Comparison of ENCODE assay signal across 9 mouse cellular contexts in the genomic region with DNA sequence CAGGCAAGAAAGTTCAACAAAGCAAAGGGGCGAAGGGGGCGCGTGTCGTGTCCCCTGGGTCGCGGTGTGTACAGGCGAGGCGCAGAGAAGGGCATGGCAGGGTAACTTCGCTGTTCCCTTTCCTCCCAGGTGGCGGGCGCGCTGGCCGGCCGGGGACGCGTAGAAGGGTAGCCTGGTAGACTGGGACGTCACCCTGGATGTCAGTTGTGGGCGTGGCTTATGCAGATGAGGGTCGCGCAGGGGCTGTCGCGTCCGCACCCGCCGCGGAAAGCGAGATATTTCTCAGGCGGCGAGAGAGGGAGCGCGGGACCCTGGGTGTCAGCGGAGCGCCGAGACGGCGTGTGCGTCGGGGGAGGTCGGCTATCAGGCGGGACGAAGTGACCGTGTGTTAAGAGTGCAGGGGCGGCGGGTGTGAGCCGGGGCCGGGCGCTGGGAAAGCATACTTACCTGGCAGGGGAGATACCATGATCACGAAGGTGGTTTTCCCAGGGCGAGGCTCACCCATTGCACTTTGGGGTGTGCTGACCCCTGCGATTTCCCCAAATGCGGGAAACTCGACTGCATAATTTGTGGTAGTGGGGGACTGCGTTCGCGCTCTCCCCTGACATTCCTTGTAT. TPM values are rescaled to one million over a fixed set of nuclear protein-coding genes. Genes with fewer than 3 reads are reported as not detected.
DNase-seq lines count a peak whose midpoint lies in the region; ATAC-seq and TF ChIP-seq lines count a peak whose summit lies in the region.
"Not testable (repeated sequence)": the region's sequence is repeated elsewhere in the genome, so short reads cannot be mapped to it uniquely, and the experiment has no call there.
"Had no signal": no experiment of that assay in that cellular context is flagged by ENCODE, and none has a peak within 500 bp of the region (broad histone marks: within the 10 kb centered on the region; RNA-seq: fewer than 3 reads in every experiment).

No protein-coding gene starts in this region.

- DNase-seq in kidney, postnatal 0 days (ENCODE audit: low spot score); spleen, adult 2 months (ENCODE audit: low read depth in 1 of 2, low spot score in 2 of 2): not testable (repeated sequence)

- not testable (repeated sequence) for TF ChIP-seq CTCF in E14TG2a.4 (conservative IDR thresholded peaks at IDR 0.05; ENCODE audit: low read length); kidney, postnatal 0 days (IDR thresholded peaks at IDR 0.05; ENCODE audit: low read depth); spleen, adult 2 months (IDR thresholded peaks at IDR 0.05; ENCODE audit: extremely low read depth, insufficient read depth, insufficient read length, insufficient replicate concordance)

- H3K4me3 ChIP-seq in E14TG2a.4 (replicated peaks; ENCODE audit: low read length): peak overlapping the region; percentile 51
- peak overlapping the region; percentile 42 for H3K4me3 ChIP-seq in embryonic facial prominence, embryonic 13.5 days
- peak overlapping the region; percentile 26 for H3K4me3 ChIP-seq in hindbrain, embryonic 12.5 days
- H3K4me3 ChIP-seq in kidney, postnatal 0 days (replicated peaks; ENCODE audit: low read depth, low read length): peak overlapping the region; percentile 11
- peak overlapping the region; percentile 68 for H3K4me3 ChIP-seq in liver, embryonic 16.5 days (ENCODE audit: low read depth, low read length)
- H3K4me3 ChIP-seq in midbrain, embryonic 13.5 days (replicated peaks): peak overlapping the region; percentile 40
- peak overlapping the region; percentile 52 for H3K4me3 ChIP-seq in spleen, adult 2 months (ENCODE audit: extremely low read depth, insufficient read depth, insufficient read length)

- H3K4me2 ChIP-seq in embryonic facial prominence, embryonic 13.5 days: peak overlapping the region; percentile 62
- peak overlapping the region; percentile 56 for H3K4me2 ChIP-seq in hindbrain, embryonic 12.5 days (replicated peaks)
- peak overlapping the region; percentile 53 for H3K4me2 ChIP-seq in kidney, postnatal 0 days (ENCODE audit: low read length)
- H3K4me2 ChIP-seq in liver, embryonic 16.5 days (ENCODE audit: low read depth, low read length): peak overlapping the region; percentile 92
- peak overlapping the region; percentile 57 for H3K4me2 ChIP-seq in midbrain, embryonic 13.5 days (replicated peaks)

- 0% methylated on average over 4 of the region's 55 CpGs for WGBS in embryonic facial prominence, embryonic 13.5 days
- WGBS in hindbrain, embryonic 12.5 days: 0% methylated on average over 1 of the region's 55 CpGs
- WGBS in kidney, postnatal 0 days: no CpG with 5 or more reads among the region's 55 CpGs
- WGBS in liver, embryonic 16.5 days (ENCODE audit: insufficient replicate concordance): no CpG with 5 or more reads among the region's 55 CpGs
- 0% methylated on average over 4 of the region's 55 CpGs for WGBS in midbrain, embryonic 13.5 days
- 0% methylated on average over 5 of the region's 55 CpGs for WGBS in spleen, adult 2 months

- peak overlapping the region; percentile 79 for H3K27ac ChIP-seq in embryonic facial prominence, embryonic 13.5 days
- peak overlapping the region; percentile 84 for H3K27ac ChIP-seq in hindbrain, embryonic 12.5 days
- peak overlapping the region; percentile 85 for H3K27ac ChIP-seq in kidney, postnatal 0 days
- H3K27ac ChIP-seq in liver, embryonic 16.5 days (ENCODE audit: low read length): peak overlapping the region; percentile 97
- H3K27ac ChIP-seq in midbrain, embryonic 13.5 days: peak overlapping the region; percentile 86
- H3K27ac ChIP-seq in spleen, adult 2 months (ENCODE audit: insufficient read depth, low read length): peak overlapping the region; percentile 97

- ATAC-seq in embryonic facial prominence, embryonic 13.5 days (ENCODE audit: insufficient number of reproducible peaks, insufficient read depth, low FRiP score, low TSS enrichment, low read depth): peak; percentile 86
- ATAC-seq in frontal cortex, adult (ENCODE audit: low TSS enrichment): peak; percentile 71
- ATAC-seq in hindbrain, embryonic 12.5 days (ENCODE audit: low FRiP score): peak; percentile 86
- ATAC-seq in kidney, postnatal 0 days (replicated peaks; ENCODE audit: low FRiP score, low read depth): peak; percentile 88
- peak; percentile 70 for ATAC-seq in liver, embryonic 16.5 days (ENCODE audit: low read depth)
- ATAC-seq in midbrain, embryonic 13.5 days: peak; percentile 84

- peaks cover 21% of the 10 kb centered on the region for H3K4me1 ChIP-seq in E14TG2a.4 (replicated peaks; ENCODE audit: low read depth, low read length)
- not testable (repeated sequence) for H3K4me1 ChIP-seq in embryonic facial prominence, embryonic 13.5 days; hindbrain, embryonic 12.5 days; kidney, postnatal 0 days (replicated peaks; ENCODE audit: insufficient read depth, low read length); midbrain, embryonic 13.5 days (replicated peaks); spleen, adult 2 months (ENCODE audit: control insufficient read depth, insufficient read depth, insufficient read length)
- peaks cover 17% of the 10 kb centered on the region for H3K4me1 ChIP-seq in liver, embryonic 16.5 days (ENCODE audit: control insufficient read depth, low read depth, low read length)

- H3K9ac ChIP-seq in embryonic facial prominence, embryonic 13.5 days: peak overlapping the region; percentile 65; the same call in 1 of the 2 replicates
- not testable (repeated sequence) for H3K9ac ChIP-seq in hindbrain, embryonic 12.5 days
- H3K9ac ChIP-seq in kidney, postnatal 0 days (ENCODE audit: low read depth, low read length): peak overlapping the region; percentile 52; the same call in 1 of the 2 replicates
- H3K9ac ChIP-seq in liver, embryonic 16.5 days (ENCODE audit: low read depth, low read length): peak overlapping the region; percentile 80
- peak overlapping the region; percentile 54 for H3K9ac ChIP-seq in midbrain, embryonic 13.5 days (replicated peaks)

- not testable (repeated sequence) for H3K9me3 ChIP-seq in E14TG2a.4 (ENCODE audit: low read length); embryonic facial prominence, embryonic 13.5 days; hindbrain, embryonic 12.5 days (replicated peaks); kidney, postnatal 0 days (replicated peaks; ENCODE audit: low read length); liver, embryonic 16.5 days (replicated peaks; ENCODE audit: control insufficient read depth, low read length); midbrain, embryonic 13.5 days

- not testable (repeated sequence) for H3K27me3 ChIP-seq in E14TG2a.4 (ENCODE audit: insufficient read depth, low read length); kidney, postnatal 0 days (ENCODE audit: insufficient read depth, low read length); liver, embryonic 16.5 days (ENCODE audit: control insufficient read depth, insufficient read depth, low read depth, low read length); spleen, adult 2 months (ENCODE audit: control insufficient read depth, insufficient read depth, low read length)
- peaks cover 12% of the 10 kb centered on the region for H3K27me3 ChIP-seq in embryonic facial prominence, embryonic 13.5 days
- H3K27me3 ChIP-seq in hindbrain, embryonic 12.5 days: peaks cover 16% of the 10 kb centered on the region
- H3K27me3 ChIP-seq in midbrain, embryonic 13.5 days: peaks cover 16% of the 10 kb centered on the region

- not testable (repeated sequence) for TF ChIP-seq POLR2A in spleen, adult 2 months (IDR thresholded peaks at IDR 0.05; ENCODE audit: low read depth, low read length)

- H3K36me3 ChIP-seq in E14TG2a.4 (ENCODE audit: insufficient read depth, low read length); embryonic facial prominence, embryonic 13.5 days; hindbrain, embryonic 12.5 days; kidney, postnatal 0 days (ENCODE audit: insufficient read depth, low read length); liver, embryonic 16.5 days (ENCODE audit: control insufficient read depth, insufficient read depth); midbrain, embryonic 13.5 days; spleen, adult 2 months (ENCODE audit: control insufficient read depth, insufficient read depth, low read length): not testable (repeated sequence)

RNA-seq across cellular contexts. Expression of gene BC107364, which starts 36.3 kb away (rescaled TPM):
- polyA plus RNA-seq in embryonic facial prominence, embryonic 13.5 days (2015; fragmentation: Nextera tagmentation; extraction: Ambion mirVana): 0.20 TPM in 1 of 2 replicates, not detected in the other
- not detected in 2 replicates for polyA plus RNA-seq in hindbrain, embryonic 12.5 days (2016; fragmentation: Nextera tagmentation; extraction: Ambion mirVana)
- 0.40 and 0.51 TPM in 2 replicates for polyA plus RNA-seq in kidney, postnatal 0 days (2015; fragmentation: Nextera tagmentation; extraction: Ambion mirVana)
- polyA plus RNA-seq in liver, embryonic 16.5 days (2015; fragmentation: Nextera tagmentation; extraction: Ambion mirVana): not detected in 2 replicates
- polyA plus RNA-seq in midbrain, embryonic 13.5 days (2015; fragmentation: Nextera tagmentation; extraction: Ambion mirVana): not detected in 2 replicates
- polyA plus RNA-seq in spleen, adult 2 months (2012; rRNA removed): not detected in 2 replicates
- polyA plus RNA-seq: frontal cortex, adult 2 months had no signal

RNA-seq across cellular contexts. Expression of gene Hfe2, which starts 36.6 kb away (rescaled TPM):
- 1.5 and 1.9 TPM in 2 replicates for polyA plus RNA-seq in embryonic facial prominence, embryonic 13.5 days (2015; fragmentation: Nextera tagmentation; extraction: Ambion mirVana)
- polyA plus RNA-seq in hindbrain, embryonic 12.5 days (2016; fragmentation: Nextera tagmentation; extraction: Ambion mirVana): 0.70 and 2.5 TPM in 2 replicates
- 0.07 and 0.10 TPM in 2 replicates for polyA plus RNA-seq in kidney, postnatal 0 days (2015; fragmentation: Nextera tagmentation; extraction: Ambion mirVana)
- polyA plus RNA-seq in liver, embryonic 16.5 days (2015; fragmentation: Nextera tagmentation; extraction: Ambion mirVana): 9.2 and 12.0 TPM in 2 replicates
- polyA plus RNA-seq in midbrain, embryonic 13.5 days (2015; fragmentation: Nextera tagmentation; extraction: Ambion mirVana): 0.62 and 0.76 TPM in 2 replicates
- 0.18 and 0.32 TPM in 2 replicates for polyA plus RNA-seq in spleen, adult 2 months (2012; rRNA removed)

Comparison
In these comparisons a context has a peak if more than half of its experiments do, and no peak if none do; other contexts are left out.
1. H3K4me3 ChIP-seq: peak in every context shown above with its lines; median percentile 68 in liver, embryonic 16.5 days; 52 in spleen, adult 2 months; 51 in E14TG2a.4; 42 in embryonic facial prominence, embryonic 13.5 days; 40 in midbrain, embryonic 13.5 days; 26 in hindbrain, embryonic 12.5 days; 11 in kidney, postnatal 0 days.